Mouse (Mus musculus) brain, embryonic 14.5 days (tissue): ENCODE data around the gene Mgat4a. TPM values are rescaled to one million over a fixed set of nuclear protein-coding genes. Genes with fewer than 3 reads are reported as not detected.
A peak's percentile ranks its signal among the peaks of the same experiment; 100 is the strongest.

Experiments
- DNase-seq: peaks from one replicate; pipeline ENCODE4 v3.0.0-alpha.2; 2011; ENCODE audit warnings: low read depth
- CTCF ChIP-seq: fragments of 200-500 bp; IDR thresholded peaks from 2 replicates; pipeline ENCODE4 v1.5.1; 2012; ENCODE audit warnings: inconsistent platforms, mild to moderate bottlenecking, moderate library complexity, borderline replicate concordance; ENCODE audit not compliant: insufficient read depth, insufficient read length; ENCODE audit errors: extremely low read depth
- POLR2A ChIP-seq: fragments of 200-500 bp; IDR thresholded peaks from 2 replicates; pipeline ENCODE4 v1.6.1; 2012; ENCODE audit warnings: mild to moderate bottlenecking, inconsistent platforms, borderline replicate concordance; ENCODE audit not compliant: poor library complexity, insufficient read depth, insufficient read length, severe bottlenecking; ENCODE audit errors: extremely low read depth
- polyA plus RNA-seq: library from polyadenylated mRNA; depleted of rRNA; stranded (reverse); fragments of >200 nt; gene quantifications from 2 replicates; pipeline ENCODE4 v1.2.3, GENCODE M21; 2012; rRNA removed

The Mgat4a gene
- polyA plus RNA-seq = 8.2 and 11.6 TPM in 2 replicates

DNA sequence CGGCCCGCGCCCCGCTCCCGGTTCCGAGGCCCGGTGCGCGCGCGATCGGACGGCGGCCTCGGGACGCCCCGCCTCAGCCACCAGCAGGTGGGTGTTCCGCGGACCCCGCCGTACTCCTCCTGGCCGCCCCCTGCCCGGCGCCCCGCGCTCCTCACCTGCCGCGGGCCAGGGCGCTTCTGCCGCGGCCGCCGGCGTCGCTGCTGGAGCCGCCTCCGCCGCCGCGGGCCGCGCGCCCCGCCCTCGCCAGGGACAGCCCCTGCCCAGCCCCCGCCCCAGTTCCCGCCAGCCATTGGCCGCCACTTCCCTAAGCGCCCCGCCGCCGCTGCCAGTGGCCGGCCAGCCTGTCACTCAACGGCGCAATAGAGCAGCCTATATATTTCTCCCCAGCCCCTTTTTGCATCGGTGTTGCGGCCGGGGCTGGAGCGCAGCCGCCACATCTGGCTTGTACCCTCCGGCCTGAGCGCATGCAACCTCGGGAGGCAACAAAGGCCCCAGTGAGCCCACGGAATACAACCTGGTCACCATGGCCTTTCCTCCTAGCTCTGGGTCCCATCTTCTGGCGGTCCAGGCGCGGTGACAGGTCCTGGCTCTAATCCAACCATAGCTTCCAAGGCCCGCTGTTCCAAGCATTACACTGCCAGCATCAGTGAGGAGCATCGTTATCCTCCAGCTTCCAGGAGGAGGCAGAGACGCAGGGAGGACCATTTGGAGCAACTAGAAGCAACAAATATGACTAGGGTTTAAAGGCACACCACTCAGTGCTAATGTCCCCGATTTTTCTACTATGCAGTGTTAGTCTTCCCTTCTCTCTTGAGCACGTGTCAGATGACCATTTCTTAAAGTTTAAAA, at the start of gene Mgat4a:
Mgat4a (minus strand) TSS at position 207 of the 849 bp plus-strand sequence.
- DNase-seq = peak; percentile 98
- TF ChIP-seq POLR2A (peak; percentile 59), CTCF (no peak)

- peak; percentile 20 for DNase-seq
- TF ChIP-seq CTCF (no peak), POLR2A (no peak)
Measured at GRCm38 (mm10) chr1:37585809-37586480, 45.1 kb upstream of the Mgat4a start.

- TF ChIP-seq POLR2A = no peak
- TF ChIP-seq CTCF = no peak
- DNase-seq = no peak
Measured at GRCm38 (mm10) chr1:37583795-37584464, 43.1 kb upstream of the Mgat4a start.

- no peak for DNase-seq
- TF ChIP-seq CTCF = no peak
- TF ChIP-seq POLR2A = no peak
Measured at GRCm38 (mm10) chr1:37583167-37583566, 42.4 kb upstream of the Mgat4a start.

GRCm38 (mm10) chr1:37579686-37580085, 38.9 kb upstream of the Mgat4a start:
- TF ChIP-seq POLR2A (no peak), CTCF (no peak)
- DNase-seq = no peak

DNA sequence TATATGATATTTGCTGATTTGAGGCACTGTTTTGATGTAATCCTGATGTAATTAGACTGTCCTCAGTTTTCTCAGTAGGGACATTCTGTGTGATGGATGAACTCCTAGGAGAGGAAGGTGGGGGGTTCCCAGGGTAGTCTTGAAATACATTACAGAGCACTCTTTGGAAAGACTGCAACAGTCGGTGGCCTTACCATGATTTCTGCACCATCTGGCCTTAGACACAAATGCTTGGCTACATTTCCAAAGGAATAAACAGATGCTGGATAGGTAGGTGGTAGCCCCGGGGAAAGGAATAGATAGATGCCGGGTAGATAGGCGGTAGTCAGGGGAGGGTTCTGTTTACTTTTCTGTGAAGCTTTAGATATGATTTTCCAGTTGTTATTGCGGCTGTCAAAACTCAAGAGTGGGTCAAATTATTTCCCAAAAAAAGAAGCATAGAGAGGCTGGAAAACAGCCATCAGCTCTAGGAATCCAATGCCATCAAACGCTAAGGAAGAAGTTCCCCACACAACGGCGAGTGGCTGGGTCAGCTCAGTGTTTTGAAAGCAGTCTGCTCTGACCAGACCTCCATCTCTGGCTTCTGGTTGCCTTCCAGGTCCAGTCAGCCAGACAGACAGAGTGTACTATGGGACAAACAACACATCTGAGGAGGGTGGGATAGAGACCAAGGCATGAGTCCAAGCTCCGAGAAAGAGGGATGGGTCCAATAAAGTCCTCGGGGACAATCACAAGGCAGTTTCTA, 31.9 kb upstream of the Mgat4a start:
- DNase-seq = no peak
- TF ChIP-seq CTCF (no peak), POLR2A (no peak)

DNA sequence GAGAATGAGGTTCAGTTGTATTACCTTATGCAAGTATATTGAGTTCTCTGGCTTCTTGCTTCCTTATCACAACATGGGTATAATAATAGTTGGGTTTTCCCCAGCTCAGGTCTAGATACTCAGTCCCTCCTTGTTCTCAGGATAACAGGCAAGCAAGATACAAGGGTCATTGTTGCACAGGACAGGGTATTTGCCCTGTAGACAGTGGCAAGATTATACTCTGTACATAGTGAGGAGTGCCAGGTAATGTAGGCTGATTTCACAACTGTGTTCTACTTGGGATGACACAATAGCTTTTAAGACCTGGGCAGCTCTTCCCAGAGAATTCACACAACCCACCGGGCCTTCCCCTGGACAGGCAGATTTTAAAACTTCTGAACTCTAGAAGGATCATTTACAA, 27.6 kb upstream of the Mgat4a start:
- TF ChIP-seq CTCF (no peak), POLR2A (no peak)
- no peak for DNase-seq

DNA sequence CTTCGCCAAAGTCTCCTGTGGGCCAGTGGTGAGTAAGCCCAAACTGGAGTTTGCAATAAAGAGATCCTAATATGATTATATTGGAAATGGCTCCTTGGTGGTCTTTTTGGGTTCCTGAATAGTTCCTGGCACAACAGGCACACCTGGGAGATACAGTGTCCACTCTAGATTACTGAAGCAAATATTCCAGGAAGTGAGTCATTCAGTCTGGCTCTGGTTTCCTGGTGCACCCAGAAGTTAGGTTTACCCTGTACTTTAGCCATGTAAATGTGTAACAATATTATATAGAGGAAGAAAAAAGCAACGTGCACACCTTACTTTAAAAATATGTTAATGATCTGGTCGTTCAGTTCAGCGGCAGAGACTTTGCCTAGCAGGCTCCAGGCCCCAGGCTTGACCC, 25.9 kb upstream of the Mgat4a start:
- no peak for TF ChIP-seq CTCF
- DNase-seq = no peak

- no peak for DNase-seq
- TF ChIP-seq POLR2A (no peak), CTCF (no peak)
Measured at GRCm38 (mm10) chr1:37566344-37566743, 25.5 kb upstream of the Mgat4a start.

DNA sequence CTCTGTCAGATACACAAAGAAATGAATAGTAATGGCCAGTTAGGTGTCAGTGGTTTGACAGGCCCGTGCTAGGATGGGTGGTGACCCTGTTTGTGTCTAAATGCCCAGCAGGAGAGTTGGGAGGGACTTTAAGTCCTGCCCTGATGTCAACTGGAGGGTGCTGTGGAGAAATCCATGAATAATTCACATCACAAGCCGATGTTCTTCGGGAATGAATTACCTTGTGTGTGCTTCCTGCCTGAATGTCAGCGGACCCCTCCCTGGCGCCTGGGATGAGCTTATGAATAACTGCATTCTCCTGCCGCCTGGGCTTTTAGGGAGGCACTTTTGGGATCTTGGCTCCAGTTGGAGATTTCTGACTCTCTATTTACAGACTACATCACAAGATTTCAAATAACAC, 24.6 kb upstream of the Mgat4a start:
- no peak for TF ChIP-seq CTCF
- no peak for TF ChIP-seq POLR2A
- peak; percentile 28 for DNase-seq

DNA sequence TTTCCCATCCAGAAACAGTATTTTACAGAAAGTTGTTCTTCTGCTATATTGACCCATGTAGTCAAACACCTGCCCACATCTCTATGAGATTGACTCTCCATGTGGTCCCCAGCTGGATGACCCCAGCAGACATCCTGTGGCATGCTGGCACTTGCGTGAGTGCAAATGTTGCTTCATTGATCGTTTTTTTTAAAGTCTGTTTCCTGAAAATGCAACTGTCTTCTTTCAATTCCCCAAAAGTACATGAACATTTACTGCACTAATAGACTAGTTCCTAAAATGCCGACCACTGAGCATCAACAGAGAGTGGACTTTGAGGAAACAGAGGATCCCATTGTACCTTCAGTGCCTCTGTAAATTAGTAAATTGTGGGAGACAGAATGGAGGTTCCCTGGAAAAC, 21.1 kb upstream of the Mgat4a start:
- no peak for TF ChIP-seq CTCF
- no peak for TF ChIP-seq POLR2A
- no peak for DNase-seq
